Mouse (Mus musculus) lung, postnatal 4 days (tissue): ENCODE results near the gene Gm37240.

Experiments used
- DNase-seq, 2 experiments: peaks; one replicate each; pipeline ENCODE4 v3.0.0; 2021

Gm37240 gene

GRCm38 (mm10) chr3:85746116-85746515, 141.2 kb downstream of the Gm37240 start:
- DNase-seq, result no peak

- no peak for DNase-seq
Observed at GRCm38 (mm10) chr3:85741767-85742166, 145.6 kb downstream of the Gm37240 start.

DNA sequence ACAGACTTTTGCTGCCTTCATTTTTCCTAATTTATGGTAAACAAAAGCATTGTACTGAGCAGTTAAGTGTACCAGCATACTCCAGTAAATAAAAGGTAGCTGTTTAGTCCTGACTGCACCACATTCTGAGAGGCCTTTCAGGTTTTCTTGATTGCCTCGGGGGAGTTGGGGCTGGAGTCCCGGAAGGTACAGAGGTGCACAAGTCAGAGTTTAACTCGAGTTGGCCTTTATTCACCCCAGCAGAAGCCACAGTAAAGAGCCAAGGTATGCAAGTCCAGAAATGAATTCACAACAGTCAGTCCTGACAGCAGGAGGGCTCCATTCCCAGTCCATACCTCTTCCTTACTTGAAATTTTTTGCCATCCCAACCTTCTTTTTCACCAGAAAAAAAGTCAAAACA, 148.7 kb downstream of the Gm37240 start:
- DNase-seq, result no peak

GRCm38 (mm10) chr3:85733939-85734729, 153.2 kb downstream of the Gm37240 start:
- no peak for DNase-seq

GRCm38 (mm10) chr3:85727171-85727570, 160.1 kb downstream of the Gm37240 start:
- no peak for DNase-seq

GRCm38 (mm10) chr3:85725971-85726370, 161.3 kb downstream of the Gm37240 start:
- no peak for DNase-seq

- DNase-seq, result no peak
Observed at GRCm38 (mm10) chr3:85725110-85725509, 162.2 kb downstream of the Gm37240 start.

DNA sequence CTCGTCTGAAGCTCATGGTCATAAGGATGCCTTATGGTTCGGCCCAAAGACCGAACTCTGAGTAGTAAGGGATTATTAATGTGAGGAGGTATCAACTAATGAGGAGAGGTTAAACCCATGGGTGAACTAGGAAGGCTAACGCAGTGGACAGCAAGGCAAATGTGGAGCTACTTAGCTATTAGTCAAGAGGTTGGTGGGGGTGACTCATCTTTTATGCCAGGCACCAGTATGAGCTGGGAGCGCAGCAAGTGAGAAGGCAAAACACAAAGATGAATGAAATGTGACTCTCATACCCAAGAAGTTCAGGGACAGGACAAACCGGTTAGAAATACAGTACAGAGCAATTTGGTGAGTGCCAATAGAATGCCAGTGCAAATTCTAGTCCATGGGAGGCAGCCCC, 164.7 kb downstream of the Gm37240 start:
- no peak for DNase-seq

DNA sequence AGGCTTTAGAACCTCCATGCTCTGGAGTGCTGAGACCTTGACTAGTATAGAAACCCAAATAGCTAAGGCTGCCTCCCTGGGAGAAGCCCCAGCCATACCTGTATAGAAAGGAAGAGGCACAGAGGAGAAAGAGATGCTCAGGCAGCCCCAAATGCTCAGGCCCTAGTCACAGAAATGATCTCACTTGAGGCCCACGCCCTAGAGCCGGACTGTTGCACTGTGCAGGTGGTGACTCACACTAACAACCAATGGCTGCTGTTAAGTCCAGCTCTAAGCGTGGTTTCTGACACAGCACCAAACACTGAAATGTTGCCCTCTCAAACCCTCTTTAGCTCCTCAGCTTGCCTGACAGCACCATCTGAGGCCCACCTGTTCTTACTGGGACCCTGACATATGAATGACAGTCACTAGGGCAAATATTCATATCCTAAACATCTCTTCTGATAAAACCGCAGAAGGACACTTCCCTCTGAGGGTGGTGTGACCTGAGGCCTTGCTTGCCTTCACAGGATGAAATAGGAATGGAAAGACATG, 171.5 kb downstream of the Gm37240 start:
- DNase-seq, result no peak

GRCm38 (mm10) chr3:85713936-85714709, 173.2 kb downstream of the Gm37240 start:
- no peak for DNase-seq

- no peak for DNase-seq
Observed at GRCm38 (mm10) chr3:85710695-85711094, 176.6 kb downstream of the Gm37240 start.

GRCm38 (mm10) chr3:85707421-85707820, 179.9 kb downstream of the Gm37240 start:
- DNase-seq, result peak in 1 of 2 experiments; percentile 50

DNA sequence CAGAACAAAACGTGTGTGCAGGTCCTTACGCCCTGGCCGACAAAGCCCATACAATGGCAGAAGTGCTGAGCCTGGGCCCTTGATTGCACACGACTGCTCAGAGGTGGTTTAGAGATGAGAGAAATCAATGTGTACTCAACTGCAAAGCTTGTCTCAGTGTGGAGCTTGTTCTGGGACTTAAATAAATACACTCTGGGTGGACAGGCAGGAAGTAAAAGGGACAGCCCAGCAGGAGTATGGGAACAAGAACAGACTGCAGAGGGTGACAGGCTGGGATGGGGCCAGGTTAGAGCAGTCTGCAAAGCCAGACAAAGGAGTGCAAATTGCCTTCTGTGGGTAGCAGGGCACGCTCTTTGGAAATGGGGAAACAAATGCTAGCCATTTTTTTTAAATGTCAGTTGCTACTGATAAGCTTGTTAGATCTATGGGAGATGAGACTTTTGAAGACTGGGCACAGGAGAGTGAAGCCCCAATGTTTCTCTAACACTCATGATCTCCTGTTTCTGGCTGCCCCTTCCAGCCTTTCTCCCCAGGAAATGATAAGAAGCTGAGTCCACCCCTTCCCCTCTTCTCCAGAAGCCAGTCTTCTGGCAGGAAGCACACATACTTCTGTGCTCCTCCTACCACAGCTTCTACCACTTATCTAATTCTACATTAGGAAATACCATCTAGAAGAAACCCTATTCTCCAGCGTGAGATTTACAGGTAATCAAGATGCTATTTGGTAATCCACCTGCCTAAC, 184.0 kb downstream of the Gm37240 start:
- no peak for DNase-seq

DNA sequence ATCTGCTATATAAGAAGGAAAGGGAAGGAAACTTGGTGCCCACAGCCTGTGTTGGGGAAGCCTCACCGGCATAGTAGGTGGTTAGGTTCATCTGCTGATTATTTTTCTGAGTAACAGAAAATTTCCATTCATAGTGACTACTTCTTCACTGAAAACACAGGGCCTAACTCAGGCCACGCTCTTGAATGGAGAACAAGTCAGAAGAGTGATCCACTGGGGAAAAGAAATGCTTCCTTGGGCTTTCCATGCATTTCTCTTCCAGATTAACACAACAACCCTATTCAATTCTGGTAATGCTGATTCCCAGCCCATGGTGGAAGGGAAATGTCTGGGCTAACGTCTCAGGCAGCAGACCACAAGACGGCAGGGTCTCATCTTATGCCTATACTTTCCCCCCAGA, 188.8 kb downstream of the Gm37240 start:
- DNase-seq, result no peak

DNA sequence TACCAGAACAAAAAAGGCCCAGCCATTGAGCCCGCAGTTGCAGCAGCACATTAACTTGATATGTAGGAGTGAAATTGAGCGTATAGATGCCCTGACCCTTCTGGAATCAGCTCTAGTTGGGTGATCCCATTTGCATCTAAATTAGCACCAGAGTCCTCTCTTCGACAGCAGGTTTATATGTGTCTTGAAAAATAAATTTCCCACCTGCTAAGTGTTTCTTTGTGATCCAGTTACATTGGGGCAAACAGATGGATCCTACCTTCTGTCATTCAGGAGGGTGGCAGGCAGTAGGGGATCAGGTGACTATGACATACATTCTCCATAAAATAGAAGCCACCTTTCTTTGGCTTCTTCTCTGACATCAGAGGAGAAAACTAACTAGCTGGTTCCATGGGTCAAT, 192.3 kb downstream of the Gm37240 start:
- DNase-seq, result no peak

- DNase-seq, result no peak
Observed at GRCm38 (mm10) chr3:85693013-85693412, 194.3 kb downstream of the Gm37240 start.

DNA sequence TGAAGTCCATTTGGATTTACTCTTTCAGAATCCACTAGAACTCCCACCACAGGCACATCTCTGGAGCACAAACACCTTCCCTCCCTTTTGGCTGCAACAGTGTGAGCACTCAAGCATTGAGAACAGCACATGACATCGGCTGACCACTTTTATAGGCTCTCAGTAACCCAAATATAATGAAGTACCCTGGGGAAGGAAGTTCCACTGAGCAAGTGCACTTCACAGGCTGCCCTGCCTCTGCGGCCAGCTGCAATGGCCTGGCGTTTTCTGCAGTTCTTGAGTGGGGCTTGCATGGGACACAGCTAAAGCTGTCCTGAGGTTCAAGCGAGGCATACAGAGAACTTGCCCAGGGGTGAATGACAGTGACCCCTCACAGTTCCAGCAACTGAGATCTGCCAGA, 196.2 kb downstream of the Gm37240 start:
- peak; percentile 8 to 55 for DNase-seq

- no peak for DNase-seq
Observed at GRCm38 (mm10) chr3:85688341-85688740, 199.0 kb downstream of the Gm37240 start.

DNA sequence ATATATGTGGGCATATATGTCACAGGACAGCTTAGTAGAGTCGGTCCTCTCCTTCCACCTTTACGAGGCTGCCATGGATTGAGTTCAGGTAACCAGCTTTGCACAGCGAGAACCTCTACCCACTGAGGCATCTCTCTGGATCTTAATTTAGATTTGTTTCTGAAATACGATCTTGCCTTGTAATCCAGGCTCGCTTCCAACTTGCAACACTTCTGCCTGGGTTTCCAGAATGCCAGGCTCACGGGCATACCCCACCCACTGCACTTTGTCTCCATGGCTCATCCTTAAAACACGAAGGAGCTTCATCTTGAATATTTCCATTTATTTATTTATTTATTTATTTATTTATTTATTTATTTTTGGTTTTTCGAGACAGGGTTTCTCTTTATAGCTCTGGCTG, 202.0 kb downstream of the Gm37240 start:
- DNase-seq, result no peak

DNA sequence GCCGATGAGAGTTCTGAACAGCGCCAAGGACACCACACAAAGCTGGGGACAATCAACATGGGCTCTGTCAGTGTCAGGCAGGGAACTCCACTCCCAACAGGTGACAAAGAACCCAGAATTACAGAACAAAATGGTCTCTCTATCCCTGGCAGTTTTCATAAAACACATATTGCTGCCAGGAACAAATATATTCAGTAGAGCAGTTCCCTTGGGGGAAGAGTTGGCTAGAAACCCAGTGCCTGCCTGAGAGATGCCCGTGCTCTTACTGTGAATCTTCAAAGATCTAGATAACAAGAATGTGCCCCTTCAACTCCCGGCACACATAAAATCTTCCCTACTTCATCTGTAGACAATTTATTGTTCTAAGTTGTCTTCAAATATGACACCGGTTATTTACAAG, 203.7 kb downstream of the Gm37240 start:
- DNase-seq, result no peak

GRCm38 (mm10) chr3:85681136-85681535, 206.2 kb downstream of the Gm37240 start:
- DNase-seq, result no peak

DNA sequence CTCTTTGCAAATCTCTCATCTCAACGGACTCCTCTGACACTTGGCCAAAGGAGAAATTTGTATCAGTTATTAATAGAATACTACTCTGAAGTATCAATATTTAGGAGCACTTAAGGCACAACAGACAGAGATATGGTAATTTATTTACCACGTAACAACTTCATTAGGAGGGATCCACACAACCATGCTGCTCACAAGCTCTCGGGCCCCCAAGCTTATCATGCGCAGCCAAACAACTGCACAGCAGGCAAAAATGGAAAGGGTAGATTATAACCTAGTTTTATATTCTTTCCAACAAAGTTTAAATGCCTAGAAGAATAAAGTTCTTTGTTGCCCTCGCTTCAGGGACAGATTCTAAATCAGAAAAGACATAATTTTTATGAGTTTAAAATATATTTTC, 207.4 kb downstream of the Gm37240 start:
- no peak for DNase-seq

- DNase-seq, result no peak
Observed at GRCm38 (mm10) chr3:85679312-85679933, 207.9 kb downstream of the Gm37240 start.
